Mouse (Mus musculus): ENCODE results near the gene Gss.

The Gss gene

GRCm38 (mm10) chr2:155592137-155592853 lies at the start of gene Gss:
Gene Gss (minus strand): TSS chr2:155592810.
- ATAC-seq (ENCODE audit: low TSS enrichment) = peak; percentile 81

- peak; percentile 65 for ATAC-seq (ENCODE audit: low TSS enrichment)
These were observed 49.2 kb upstream of the Gss start for GRCm38 (mm10) chr2:155641540-155642472.

- ATAC-seq (ENCODE audit: low TSS enrichment) = peak; percentile 39
These were observed 48.0 kb upstream of the Gss start for GRCm38 (mm10) chr2:155640656-155641055.

DNA sequence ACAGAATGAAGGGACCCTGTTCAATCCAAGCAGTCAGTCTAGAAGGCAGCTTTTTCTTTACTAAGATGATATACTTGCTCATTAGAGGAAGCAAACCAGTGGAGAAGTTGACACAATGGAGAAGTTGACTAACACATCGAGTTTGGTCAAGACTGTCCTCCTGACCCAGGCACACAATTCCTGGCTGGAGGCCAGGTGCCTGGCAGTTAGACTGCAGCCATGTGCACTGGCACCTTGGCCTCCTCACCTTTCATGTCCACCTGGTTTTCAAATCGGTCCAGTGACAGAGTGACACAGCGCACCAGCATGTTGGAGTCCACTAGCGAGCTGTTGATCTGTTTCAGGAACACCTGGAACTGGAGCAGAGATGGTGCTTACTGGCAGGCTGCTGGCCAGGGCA lies 44.8 kb upstream of the Gss start:
- no peak for ATAC-seq (ENCODE audit: low TSS enrichment)

DNA sequence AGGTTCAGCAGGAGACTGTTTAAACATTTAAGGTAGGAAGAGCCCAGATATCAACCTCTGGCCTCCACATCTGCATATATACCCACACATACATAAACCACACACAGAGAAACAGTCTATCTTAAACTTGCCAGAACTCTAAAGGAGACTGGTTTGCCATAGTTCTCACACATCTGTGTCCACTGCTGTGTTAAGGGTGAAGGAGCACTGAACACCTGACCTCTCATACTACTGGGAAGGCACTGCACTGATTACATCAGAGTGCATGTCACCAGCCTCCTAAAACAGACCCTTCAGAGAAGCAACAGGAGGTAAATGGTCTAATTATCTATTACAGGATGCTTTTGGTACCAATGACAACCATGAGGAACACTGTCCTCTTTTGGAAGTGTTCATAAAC lies 44.3 kb upstream of the Gss start:
- no peak for ATAC-seq (ENCODE audit: low TSS enrichment)

DNA sequence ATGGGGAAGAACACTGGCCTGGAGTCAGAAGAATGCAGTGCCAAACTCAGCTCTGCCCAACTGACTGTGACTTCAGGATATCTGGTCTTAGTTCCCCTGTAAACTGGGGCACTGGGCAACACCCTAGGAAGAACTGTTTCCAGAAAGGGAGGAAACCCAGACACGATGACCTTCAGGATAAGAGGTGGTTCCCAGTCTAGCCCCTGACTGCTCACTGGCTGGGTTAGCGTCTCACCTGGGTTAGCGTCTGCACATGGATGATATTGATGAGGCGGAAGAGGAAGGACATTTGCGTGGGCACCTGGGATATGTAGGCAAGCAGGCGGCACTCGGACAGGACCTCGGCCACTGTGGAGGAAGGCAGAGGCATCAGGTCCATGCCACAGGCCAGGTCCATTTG lies 43.4 kb upstream of the Gss start:
- ATAC-seq (ENCODE audit: low TSS enrichment) = no peak

GRCm38 (mm10) chr2:155634562-155634961 lies 42.0 kb upstream of the Gss start:
- ATAC-seq (ENCODE audit: low TSS enrichment) = no peak

DNA sequence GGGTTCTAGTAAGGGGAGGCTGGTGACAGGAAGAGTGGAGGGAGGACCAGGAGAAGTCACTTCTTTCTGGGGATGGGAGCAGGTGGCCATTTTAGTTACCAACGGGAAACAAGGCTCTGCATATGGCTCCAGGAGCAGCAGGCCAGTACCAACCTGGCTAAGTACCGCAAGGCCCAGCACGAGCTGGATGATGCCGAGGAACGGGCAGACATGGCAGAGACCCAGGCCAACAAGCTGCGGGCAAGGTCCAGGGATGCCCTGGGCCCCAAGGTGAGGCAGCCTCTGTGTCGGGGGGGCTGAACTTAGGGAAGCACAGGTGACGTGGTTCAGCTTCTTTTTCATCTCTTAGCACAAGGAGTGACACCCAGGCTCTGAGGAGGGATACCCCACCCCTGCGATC lies 41.1 kb upstream of the Gss start:
- ATAC-seq (ENCODE audit: low TSS enrichment) = no peak

DNA sequence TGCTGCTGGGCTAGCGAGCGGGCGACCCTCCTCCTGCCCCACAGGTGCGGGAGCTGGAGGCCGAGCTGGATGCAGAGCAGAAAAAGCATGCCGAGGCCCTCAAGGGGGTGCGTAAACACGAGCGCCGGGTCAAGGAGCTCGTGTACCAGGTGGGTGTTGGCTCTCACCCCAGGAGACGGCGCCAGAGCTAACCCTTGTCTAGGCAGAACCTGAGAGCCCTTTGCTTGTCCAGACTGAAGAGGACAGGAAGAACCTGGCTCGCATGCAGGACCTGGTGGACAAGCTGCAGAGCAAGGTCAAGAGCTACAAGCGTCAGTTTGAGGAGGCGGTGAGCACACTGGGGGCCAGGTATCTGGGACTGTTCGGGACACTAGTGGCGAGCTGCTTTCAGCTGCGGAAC lies 40.5 kb upstream of the Gss start:
- no peak for ATAC-seq (ENCODE audit: low TSS enrichment)

- ATAC-seq (ENCODE audit: low TSS enrichment) = no peak
These were observed 39.7 kb upstream of the Gss start for GRCm38 (mm10) chr2:155632138-155632936.

GRCm38 (mm10) chr2:155630590-155631416 lies 38.2 kb upstream of the Gss start:
- ATAC-seq (ENCODE audit: low TSS enrichment) = no peak

DNA sequence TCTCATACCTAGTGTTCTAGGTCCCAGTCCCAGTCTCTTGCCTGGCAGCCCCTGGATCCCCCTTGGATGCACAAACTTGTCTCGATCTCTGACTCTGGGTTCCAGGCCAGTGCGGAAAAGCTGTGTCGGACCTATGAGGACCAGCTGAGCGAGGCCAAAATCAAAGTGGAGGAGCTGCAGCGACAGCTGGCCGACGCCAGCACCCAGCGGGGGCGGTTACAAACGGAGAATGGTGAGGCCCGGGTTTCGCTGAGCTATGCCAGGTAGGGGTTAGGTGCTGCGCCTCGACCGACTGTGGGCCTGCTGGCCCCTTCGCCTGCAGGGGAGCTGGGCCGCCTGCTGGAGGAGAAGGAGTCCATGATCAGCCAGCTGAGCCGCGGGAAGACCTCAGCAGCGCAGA lies 37.5 kb upstream of the Gss start:
- ATAC-seq (ENCODE audit: low TSS enrichment) = no peak

- ATAC-seq (ENCODE audit: low TSS enrichment) = peak; percentile 47
These were observed 36.6 kb upstream of the Gss start for GRCm38 (mm10) chr2:155629231-155629661.

- ATAC-seq (ENCODE audit: low TSS enrichment) = no peak
These were observed 35.9 kb upstream of the Gss start for GRCm38 (mm10) chr2:155628519-155628918.

- ATAC-seq (ENCODE audit: low TSS enrichment) = no peak
These were observed 35.5 kb upstream of the Gss start for GRCm38 (mm10) chr2:155628112-155628511.

DNA sequence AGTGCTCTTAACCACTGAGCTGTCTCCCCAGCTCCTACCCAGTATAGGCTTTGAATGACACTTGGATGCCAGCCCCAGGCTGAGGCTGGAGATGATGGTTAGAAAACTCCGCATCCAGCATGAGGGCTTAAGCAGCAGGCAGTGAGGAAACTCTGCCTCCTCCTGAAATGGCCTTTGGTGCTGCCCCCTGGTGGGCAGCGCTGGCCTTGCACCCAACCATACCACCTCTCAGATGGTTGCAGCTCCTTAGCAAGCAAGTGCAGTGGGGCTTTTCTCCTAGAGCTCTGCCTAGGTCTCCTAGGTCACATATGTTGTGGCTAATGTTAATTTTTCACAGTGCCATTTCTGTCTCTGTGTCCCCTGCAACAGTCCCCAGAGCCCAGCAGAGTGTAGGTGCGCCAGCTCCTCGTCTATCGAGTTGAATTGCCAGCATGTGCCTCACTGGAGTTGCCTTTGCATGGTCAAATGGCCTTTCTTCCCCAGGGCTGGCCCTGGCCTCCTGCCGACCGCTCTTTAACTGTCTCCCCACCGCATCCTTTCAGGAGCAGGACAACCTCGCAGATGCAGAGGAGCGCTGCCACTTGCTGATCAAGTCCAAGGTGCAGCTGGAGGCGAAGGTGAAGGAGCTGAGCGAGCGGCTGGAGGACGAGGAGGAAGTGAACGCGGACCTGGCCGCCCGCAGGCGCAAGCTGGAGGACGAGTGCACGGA lies 34.6 kb upstream of the Gss start:
- ATAC-seq (ENCODE audit: low TSS enrichment) = no peak; the same call in 1 of the 2 replicates

GRCm38 (mm10) chr2:155626277-155626676 lies 33.7 kb upstream of the Gss start:
- ATAC-seq (ENCODE audit: low TSS enrichment) = no peak

GRCm38 (mm10) chr2:155624730-155625129 lies 32.1 kb upstream of the Gss start:
- peak; percentile 29 for ATAC-seq (ENCODE audit: low TSS enrichment)

- ATAC-seq (ENCODE audit: low TSS enrichment) = no peak
These were observed 31.4 kb upstream of the Gss start for GRCm38 (mm10) chr2:155623996-155624395.

DNA sequence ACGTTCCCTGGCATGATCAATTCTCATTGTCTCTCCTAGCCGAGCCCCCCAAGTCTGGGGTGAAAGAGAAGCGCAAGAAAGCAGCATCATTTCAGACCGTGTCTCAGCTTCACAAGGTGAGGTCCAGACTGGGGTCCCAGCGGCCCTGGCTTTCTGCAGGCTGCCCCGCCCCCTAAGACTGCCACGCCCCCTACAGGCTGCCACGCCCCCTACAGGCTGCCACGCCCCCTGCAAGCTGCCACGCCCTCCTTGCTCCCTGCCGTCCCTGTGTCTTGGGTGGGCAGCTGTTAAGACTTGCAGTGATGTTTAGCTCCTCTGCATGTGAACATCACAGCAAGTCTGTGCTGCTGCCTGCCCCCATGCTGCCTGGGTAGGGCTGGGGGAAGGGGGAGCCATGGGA lies 30.0 kb upstream of the Gss start:
- no peak for ATAC-seq (ENCODE audit: low TSS enrichment)

DNA sequence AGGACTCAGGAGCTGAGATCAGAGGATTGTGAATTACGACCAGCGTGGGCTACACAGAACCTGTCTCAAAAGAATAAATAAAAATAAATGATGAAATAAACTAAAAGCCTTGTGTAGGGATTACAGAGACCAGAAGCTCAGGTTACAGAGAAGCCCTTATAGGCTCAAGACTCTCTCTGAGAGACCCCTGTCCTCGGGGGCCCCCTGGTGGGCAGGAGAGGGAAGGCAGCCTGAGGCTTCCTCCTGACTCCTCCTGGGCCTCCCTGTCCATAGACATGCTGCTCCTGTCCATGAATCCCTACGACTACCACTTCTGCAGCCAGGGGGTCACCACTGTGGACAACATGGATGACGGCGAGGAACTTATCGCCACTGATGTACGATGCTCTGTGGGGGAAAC lies 27.2 kb upstream of the Gss start:
- ATAC-seq (ENCODE audit: low TSS enrichment) = peak; percentile 75

Measured in frontal cortex, adult (tissue).